Mouse (Mus musculus) adipocyte (in vitro differentiated cells): Measurements from ENCODE around the gene Cacna2d1.
A peak's percentile ranks its signal among the peaks of the same experiment; 100 is the strongest.

Experiments
- DNase-seq: peaks from one replicate; pipeline ENCODE4 v3.0.0-alpha.2; 2016; ENCODE audit warnings: low spot score

Gene Cacna2d1

DNA sequence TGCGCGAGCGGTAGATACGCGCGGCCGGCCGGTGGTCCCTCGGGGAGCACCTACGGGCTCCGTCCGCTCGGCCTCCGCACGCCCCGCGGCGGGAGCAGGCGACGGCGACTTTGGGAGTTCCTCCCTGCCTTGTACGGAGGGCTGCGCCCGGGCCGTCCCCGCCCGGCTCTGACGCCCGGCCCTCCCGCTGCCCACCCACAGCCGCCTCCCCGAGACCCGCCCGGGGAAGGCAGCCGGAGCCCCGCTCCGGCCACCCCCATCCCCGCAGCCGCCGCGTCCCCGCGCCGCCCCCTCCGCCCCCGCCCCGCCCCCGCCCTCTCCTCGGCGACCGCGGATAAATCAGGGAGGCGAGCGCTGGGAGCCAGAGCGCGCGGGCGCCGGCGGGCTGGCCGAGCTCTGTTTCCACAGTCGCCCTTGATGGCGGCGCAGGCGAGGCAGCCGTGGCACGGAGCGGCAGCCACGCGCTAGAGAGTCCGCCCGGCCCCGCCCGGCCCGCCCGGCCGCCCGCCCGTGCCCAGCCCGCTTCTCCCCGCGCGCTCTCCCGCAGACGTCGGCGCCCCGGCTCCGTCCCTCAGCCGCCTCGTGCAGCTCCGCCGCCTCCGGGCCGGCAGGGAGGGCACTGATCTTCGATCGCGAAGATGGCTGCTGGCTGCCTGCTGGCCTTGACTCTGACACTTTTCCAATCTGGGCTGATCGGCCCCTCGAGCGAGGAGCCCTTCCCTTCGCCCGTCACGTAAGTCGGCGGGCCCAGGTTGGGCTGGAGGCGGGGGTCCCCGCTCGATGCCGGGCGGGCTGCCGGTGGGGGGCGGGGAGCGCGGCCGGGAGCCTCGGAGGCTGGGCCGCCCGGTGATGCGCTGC is at the start of gene Cacna2d1:
Gene Cacna2d1, plus strand, starts transcription at position 316 of the 858 bp plus-strand sequence.
- peak; percentile 51 for DNase-seq

DNA sequence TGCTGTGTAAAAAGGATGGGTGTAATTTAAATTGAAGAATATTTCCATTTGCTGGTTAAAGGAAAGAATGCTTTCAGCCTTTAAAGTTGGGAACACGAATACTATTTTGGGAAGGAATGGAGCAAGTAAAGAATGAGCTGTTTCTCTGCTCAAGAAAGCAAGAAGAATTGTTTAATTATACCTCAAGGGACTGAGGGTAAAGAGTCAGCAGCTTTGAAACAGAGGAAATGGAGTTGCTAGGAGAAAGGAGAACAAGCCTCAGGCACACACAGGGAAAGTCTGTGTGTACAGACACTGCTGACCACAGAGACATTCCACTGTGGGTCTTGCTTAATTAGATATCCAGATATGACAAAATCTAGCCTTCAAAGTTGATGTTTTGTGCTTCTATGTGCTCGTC is 39.4 kb upstream of the Cacna2d1 start:
- DNase-seq: no peak

DNA sequence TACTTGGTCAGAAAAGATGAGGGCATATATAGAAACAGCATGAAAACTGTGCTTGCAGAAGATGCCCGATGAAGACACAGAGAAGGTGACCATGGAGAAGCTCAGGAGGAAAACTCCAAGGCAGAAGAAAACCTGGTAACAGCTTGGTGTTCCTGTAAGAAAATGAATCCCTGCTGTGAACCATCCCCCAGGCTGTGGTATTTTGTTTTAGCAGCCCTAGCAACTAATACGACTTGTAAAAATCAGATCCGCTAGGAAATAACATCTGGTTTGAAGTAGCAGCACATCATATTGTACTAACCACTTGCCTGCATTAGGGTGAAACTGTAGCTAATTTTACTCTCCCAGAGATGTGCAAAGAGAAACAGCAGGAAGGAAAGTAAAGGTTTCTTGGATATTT is 37.8 kb upstream of the Cacna2d1 start:
- no peak for DNase-seq

DNA sequence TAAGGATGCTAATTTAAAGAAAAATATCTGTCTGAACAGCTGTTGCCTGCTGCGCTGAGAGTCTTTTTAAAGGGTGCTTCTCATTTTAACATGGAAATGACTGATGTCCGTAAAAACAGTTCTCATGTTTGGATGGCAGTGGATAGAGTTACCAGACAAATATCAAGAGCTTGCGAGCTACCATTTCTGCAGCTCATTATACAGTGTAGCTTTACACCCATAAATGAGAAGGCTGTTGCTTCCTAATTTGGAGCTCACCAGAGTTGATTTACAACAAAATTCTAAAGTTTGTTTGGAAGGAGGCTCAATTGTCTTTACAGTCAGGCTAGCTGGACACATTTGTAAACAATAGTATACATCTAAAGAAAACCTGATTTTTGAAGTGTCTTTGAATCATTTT is 28.0 kb upstream of the Cacna2d1 start:
- no peak for DNase-seq

DNA sequence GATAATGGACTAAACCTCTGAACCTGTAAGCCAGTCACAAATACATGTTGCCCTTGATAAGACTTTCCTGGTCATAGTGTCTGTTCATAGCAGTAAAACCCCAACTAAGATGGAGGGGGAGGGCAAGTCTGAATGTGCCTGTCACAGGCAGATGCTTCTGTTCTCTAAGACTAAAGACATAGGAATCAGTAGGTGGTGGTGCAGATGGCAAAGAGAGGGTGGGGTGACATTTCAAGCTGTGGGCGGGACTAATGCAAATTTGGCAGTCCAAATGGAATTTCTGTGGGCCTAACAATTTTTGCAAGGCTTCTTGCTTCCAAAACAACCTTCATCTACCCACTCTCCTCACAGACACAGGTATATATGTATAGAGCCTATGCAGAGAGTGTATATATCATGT is 19.6 kb upstream of the Cacna2d1 start:
- no peak for DNase-seq

DNA sequence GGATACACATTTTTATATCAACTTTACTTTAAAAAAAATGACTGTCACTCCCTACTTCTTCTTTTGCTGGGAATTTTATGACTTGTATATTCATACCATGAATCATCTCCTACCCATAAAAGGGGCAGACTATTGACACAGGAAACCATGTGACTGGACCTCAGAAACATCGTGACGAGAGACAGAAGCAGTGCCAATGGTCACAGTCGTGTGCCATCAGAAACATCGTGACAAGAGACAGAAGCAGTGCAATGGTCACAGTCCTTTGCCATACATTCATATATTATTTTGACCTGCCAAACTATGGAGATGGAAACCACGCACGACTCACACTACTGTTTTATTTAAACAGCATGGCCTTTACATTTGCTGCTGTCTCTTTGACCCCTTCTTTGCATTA is 6.0 kb upstream of the Cacna2d1 start:
- DNase-seq: no peak

DNA sequence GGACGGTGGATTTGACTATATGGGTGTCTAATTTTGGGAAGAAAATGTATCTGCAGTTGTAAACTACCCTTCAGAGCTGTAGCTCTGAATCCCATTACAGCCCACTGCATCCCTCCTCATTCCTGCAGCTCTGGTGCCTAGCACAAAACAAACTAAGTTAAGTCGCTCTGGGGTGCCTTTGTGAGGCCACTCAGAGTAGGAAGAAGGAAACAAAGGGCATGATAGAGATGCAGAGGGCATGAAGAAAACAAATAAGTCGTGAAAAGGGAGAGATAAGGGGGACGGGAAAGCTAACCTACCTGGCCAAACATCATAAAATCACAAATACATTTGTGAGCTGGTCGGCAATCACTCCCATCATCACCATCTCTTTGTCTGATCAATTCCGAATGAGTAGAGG is 1.5 kb upstream of the Cacna2d1 start:
- no peak for DNase-seq

DNA sequence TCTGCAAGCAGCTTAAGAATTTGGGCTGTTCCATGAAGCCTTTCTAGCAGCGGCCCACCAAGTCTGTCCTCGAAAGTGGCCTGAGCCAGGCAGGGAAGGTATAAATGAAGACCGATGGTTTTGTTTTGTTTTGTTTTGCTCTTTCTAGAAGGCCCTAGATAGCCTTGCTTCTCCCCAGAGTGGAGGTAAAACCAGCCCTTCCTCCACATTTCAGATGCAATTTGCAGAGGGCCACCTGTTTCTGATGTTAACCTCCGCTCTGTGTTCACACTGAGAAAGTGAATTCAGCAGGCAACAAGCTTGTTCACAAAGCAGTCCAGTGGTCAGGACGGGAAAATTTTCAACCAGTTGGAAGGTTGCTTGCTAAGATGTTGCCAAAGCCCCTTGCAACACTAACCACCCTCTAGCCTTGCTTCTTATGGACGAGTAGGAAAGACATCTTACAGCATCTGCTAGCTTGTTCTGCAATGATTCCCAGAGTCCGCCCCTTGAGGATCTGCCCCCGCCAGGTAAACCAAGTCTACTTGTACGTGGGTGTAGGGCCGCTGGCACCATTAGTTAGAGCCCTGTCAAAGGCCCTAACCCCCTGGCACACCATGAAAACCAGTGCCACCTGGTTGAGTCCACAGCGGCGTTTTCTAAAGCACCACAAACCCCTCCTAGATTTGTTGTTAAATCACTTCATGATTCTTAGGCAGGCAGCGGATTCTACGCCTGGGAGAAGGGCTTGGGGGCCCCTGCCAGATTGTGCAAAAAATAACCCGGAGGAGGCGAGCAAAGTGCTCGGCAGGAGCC is 713 bp upstream of the Cacna2d1 start:
- DNase-seq: peak; percentile 32

DNA sequence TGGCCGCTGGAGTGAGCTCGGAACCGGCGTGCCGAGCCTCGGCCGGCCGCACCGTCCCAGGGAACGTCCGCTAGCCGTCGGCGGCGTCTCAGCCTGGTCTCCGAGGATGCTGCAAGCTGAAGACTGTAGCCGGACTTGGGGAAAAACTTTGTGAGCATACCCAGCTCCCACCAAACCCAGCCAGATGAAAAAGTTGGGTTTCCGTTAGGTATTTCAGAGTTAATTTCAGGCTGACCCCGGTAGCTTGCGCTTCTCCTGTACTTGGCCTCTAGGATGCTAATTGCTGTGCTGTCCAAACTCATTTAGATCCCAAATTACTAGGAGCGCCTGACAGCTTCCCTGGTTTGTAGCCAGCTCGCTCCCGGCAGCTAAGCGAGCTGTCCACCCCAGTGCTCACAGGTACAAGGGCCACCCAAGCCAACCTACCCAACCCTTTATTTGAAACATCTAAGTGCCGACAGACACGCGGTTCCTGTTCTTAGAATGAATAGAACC is 790 bp downstream of the Cacna2d1 start:
- DNase-seq: no peak

DNA sequence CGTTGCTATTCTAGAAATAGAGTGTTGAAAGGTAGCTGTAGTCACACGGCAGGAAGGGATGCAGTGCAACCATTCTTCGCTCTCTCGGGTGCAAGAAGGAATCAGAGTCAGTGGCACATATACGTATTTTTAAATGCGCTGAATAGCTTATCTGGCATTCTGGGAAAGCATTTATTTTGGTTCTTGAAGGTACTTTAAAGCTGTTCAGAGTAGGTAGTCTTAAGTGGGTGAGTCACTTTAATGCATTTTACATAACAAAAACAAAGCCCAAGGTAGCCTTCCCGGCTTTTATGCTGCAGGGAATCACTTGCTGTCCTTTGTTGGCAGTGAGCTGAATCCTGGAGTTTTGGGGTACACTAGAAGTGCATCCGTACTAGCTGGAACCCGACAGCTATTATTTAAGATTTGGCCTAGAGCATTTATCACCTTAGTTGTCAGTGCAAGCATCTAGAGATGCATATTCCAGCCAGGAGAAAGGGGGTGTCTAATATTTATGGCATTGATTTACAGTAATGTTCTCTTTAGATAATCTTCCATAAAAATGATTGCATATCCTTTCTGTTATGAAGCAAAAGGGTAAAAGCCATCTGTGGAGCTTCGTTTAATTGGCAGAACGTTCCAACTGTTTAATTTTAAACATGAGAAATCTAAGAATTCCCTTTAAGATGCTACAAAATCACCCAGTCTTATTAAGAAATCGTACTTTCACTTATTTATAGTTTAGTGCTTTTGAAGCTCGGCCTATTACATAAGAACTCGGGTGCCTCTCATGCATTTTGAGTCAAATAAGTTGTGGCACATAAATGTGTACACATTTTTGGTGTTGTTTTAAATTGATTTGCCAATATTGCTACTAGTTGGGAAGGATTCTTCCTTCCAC is 1.6 kb downstream of the Cacna2d1 start:
- no peak for DNase-seq

DNA sequence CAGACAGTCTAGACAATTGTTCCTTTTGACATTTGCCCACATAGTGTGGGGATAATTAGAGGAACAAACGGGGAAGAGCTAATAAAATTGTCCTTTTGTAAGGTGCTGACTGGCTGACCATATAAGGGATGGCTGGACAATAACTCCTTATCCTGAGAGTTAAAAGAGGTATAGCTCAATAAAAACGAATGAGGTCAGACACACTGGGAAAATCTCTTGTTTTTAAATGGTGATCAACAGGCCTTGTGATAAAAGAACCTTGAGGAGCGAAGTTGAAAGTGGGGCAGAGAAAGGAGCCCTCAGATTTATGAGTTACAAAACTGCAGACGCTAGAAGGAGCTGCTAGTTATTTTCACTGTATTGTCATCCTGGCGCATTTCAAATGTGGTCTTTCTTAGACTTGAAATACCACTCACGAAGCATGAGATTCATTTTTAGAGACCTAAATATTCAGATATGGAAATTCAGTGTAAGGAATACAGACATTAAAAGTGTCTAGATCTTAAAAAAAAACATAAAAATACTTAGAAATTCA is 6.8 kb downstream of the Cacna2d1 start:
- DNase-seq: no peak

DNA sequence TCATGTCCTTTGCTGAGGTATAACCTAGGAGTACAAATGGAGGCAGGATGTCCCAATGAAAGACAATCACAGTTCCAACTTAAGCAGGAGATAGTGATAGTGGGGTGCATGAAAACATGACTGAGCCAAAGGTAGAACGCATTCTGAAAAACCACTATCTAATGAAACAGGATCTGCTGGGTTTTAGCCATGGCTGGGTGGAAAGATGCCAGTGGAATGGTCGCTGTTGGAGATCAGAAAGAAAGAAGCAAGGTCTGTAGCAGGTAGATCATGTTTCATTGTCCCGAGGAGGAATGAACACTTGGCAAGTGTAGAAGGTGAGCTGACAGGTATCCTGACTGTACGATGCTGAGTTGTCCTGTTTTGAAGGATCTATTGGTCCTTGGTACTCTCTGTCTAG is 7.6 kb downstream of the Cacna2d1 start:
- no peak for DNase-seq

DNA sequence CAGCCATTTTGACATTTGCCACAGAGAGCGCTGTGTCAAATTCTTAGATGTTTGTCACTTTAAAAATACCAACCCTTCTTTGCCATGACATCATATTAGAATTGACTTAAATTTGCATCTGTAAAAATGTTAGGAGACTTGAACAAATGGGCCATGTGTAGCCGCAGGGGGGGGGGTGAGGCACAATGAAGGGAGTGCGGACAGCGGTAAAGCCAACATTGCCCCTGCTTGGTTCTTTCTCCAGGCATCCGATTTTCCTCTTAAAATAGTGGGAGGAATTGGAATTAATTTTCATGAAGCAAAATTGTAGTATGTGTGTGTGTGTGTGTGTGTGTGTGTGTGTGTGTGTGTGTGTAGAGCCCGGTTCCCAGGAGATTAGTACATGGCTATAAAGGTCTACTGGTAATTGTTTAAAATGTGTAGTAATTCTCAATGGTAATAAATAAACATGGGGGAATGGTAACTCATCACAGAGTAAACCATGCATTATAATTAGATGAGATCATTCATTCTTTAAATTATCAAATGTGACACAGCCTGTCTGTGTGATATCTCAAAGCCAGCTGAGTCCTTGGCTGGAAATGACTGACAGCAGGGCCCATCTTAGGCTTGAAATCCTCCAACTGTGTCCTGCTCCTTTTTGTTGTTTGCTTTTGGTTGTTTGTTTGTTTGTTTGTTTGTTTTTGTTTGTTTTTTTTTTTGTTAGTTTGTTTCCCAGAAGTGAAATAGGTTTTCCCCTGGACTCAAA is 14.0 kb downstream of the Cacna2d1 start:
- DNase-seq: no peak

DNA sequence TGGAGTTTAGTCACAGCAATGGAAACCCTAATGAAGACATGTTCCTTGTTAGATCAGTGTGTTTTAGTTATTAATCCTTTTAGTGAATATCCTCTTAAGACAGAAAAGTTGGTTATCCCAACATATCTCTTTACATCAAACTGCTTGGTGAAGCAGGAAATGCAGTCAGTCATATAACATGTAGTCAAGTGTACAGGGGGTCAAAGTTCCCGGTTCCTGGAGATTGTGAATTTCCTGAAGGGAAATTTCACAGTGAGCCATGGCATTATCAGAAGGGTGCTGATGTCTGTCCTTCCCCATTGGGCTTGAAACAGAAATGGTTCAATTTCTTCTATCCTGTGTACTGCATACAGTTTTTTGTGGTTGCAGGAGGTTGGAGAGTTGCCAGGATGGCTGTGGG is 25.3 kb downstream of the Cacna2d1 start:
- DNase-seq: no peak

DNA sequence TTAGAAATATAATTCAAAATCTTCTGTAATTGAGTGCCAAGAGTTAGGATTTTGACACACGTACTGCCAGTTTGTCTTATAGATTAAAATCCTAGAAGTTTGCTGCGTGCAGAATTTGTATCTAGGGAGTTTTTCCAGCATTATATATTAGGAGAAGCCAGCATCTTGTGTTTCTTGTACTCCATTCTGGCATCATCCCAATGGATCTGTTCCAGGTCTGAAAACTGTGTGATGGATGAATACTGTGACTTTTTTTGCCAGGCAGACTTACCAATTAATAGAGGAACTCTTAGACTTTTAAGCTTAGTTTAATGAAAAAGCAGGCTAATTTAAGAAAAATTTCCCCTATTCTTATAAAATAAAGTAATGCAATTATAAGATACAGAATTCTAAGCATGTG is 27.4 kb downstream of the Cacna2d1 start:
- peak; percentile 73 for DNase-seq

DNA sequence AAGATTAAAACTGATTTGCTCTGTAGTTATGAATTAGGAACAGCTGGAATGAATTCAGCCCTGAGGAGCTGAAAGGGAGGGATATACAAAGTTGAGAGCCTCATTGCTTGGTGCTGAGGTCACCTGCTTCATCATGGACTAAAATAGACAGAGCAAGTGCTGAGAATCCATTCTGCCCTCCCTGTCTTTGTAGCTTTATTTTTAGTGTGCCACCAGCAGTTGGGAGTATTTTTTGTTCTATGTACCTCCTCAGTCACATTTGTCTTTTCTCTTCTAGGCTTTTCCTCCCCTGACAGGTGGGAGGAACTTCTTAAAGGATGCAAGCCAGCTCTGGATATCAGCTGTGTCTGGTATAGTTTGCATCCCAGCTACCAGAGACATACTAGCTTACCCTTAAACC is 32.4 kb downstream of the Cacna2d1 start:
- DNase-seq: no peak

DNA sequence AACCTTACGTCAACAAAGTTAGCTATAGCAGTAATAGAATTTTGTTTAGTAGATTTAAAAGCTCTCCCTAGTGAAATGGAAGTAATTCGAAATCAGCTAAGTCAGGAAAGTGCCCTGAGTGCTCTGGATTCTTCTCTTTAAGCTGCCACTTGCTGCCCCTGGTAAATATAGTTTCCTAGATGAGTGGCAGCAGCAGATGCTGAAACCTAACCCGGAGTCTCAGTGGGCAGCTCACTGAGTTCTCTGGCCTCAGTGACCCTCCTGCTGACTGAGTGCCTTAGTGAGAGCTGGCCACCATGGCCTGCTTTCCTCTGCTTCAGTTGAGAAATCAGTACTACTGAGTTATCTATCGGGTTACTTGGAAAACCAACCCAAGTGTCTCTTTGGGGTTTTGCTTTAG is 37.3 kb downstream of the Cacna2d1 start:
- DNase-seq: peak; percentile 22

DNA sequence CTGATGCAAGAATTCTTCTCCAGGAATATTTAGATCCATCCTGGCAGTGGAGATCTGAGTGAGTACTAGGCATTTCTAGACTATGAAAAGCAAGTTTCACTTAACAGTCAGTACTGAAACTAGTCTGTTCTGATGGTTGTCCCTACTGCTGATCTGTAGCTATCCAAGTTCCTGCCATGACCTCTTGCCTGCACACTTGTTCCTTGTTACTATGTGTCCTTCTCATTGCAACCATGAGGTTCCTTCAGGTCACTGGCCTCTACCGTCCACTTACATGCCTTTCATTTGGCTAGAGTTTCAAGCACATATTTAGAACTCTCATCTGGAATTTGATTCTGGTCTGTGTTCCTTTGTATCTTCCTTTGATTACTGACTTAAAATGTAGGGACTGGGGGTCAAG is 37.9 kb downstream of the Cacna2d1 start:
- peak; percentile 53 for DNase-seq

DNA sequence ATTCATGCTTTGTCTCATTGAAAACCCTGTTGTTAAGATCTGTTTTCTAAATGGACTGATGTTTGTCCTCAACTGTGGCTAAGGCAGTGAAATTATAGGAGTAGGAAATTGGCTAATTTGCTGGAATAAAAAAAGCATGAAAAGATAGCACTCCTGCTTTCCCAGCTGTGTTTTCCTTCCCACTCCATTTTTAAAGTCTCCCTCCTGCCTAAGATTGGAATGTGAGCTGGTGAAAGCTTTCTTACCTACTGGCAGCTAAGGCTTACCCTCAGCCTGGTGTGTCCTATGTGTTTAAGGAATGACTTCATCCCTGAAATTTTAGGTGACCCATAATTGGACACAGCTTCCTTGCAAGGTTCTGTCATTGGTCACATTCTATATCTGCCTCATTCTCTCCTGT is 40.2 kb downstream of the Cacna2d1 start:
- no peak for DNase-seq

DNA sequence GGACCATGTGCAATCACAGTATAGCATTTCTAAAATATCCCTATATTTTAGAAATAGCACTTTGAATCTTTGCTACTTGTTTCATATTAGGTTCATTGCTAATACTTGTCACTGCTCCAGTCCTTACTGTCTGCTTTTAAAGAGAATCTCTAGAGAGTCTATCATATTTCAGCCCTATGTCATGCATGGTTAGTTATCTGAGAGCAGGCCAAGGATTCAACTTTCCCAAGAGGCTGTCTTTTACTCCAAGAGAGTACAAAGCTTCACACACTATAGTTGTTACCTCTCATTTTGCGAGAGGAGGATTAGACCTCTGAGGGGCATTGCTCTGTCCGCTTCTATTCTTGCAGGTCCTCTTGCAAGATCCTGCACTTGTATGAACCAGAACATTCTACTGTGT is 44.7 kb downstream of the Cacna2d1 start:
- DNase-seq: no peak

DNA sequence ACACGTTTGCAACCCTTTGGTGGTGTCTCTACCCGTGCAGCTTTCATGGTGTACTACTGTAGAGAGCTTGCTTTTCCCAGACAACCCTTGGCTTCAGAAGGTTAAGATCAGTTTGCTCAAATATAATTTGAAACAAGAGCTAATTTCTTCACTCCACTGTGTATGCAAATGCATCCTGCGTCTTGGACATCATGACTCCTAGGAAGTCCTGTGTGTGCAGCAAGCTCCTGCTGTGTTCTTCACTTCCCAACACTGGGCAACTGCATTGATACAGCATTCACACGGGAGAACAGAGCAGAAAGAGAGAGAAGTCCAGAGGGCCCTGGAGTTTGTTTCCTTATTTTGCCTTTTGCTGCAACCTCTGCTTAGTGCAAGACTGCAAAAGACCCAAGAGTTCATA is 48.1 kb downstream of the Cacna2d1 start:
- DNase-seq: peak; percentile 18
